In the genomic region with DNA sequence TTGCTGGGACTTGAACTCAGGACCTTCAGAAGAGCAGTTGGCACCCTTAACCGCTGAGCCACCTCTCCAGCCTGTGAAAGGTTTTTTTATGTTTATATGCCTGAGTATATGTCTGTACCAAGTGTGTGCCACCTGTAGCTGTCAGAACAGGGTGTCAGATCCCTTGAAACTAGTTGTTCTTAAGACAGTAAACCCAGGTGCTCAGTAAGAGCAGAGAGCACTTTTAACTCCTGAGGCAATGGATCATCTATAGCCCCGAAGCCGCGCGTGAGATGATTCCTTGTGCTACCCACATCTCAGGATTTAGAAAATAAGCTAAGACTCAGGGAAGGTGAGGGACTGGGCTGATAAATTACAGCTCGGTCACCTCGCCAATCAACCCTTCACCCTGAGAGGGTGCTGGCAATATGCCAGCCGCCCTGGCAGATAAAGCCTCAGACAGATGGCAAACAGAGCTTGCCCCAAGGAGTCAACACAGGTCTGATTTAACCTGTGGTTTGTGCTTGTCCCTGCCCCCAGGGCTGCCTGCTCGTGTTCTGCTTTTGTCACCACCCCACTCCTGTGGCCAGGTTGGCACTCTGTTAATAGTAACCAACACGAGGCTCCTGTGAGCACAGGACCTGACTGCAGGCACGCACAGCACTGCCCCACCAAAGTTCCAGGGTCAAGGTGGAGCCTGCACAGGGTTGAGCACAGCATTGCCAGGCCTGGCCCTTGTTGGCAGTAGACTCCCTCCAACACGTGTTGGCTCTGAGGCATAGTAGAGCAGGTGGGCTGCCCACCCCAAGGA, we compare ENCODE assay signal across 8 mouse cellular contexts. TPM values are rescaled to one million over a fixed set of nuclear protein-coding genes. Genes with fewer than 3 reads are reported as not detected.
A peak's percentile ranks its signal among the peaks of the same experiment; 100 is the strongest.
DNase-seq lines count a peak whose midpoint lies in the region; ATAC-seq and TF ChIP-seq lines count a peak whose summit lies in the region.
"Had no signal": no experiment of that assay in that cellular context is flagged by ENCODE, and none has a peak within 500 bp of the region (broad histone marks: within the 10 kb centered on the region; RNA-seq: fewer than 3 reads in every experiment).

No protein-coding gene starts in this region.

- H3K9ac ChIP-seq in liver, embryonic 15.5 days: no peak overlapping the region
- H3K9ac ChIP-seq in stomach, postnatal 0 days (ENCODE audit: low read length): no peak overlapping the region
- H3K9ac ChIP-seq: neural tube, embryonic 12.5 days had no signal

- peak overlapping the region; percentile 33 for H3K27ac ChIP-seq in liver, embryonic 15.5 days (replicated peaks)
- peak overlapping the region; percentile 75 for H3K27ac ChIP-seq in stomach, postnatal 0 days (replicated peaks)
- H3K27ac ChIP-seq: neural tube, embryonic 12.5 days had no signal

- peak; percentile 39 for ATAC-seq in liver, embryonic 15.5 days (ENCODE audit: insufficient read depth)
- ATAC-seq in stomach, postnatal 0 days (ENCODE audit: low FRiP score, low TSS enrichment): peak; percentile 86

- H3K4me3 ChIP-seq in liver, embryonic 15.5 days (replicated peaks): no peak overlapping the region
- no peak overlapping the region for H3K4me3 ChIP-seq in stomach, postnatal 0 days (ENCODE audit: low read depth, low read length)
- H3K4me3 ChIP-seq: neural tube, embryonic 12.5 days had no signal

- H3K36me3 ChIP-seq in liver, embryonic 15.5 days (replicated peaks): peaks cover 71% of the 10 kb centered on the region
- H3K36me3 ChIP-seq in stomach, postnatal 0 days (ENCODE audit: control insufficient read depth, insufficient read depth, low read length): 0 out of 2 replicates have a peak, but pooled peaks cover 9% of the 10 kb centered on the region

- H3K9me3 ChIP-seq in liver, embryonic 15.5 days (replicated peaks): no peaks in the 10 kb centered on the region
- no peaks in the 10 kb centered on the region for H3K9me3 ChIP-seq in stomach, postnatal 0 days (ENCODE audit: control insufficient read depth, low read length)
- H3K9me3 ChIP-seq: neural tube, embryonic 12.5 days had no signal

- H3K4me1 ChIP-seq in liver, embryonic 15.5 days (replicated peaks): peaks cover 42% of the 10 kb centered on the region
- no peaks in the 10 kb centered on the region for H3K4me1 ChIP-seq in stomach, postnatal 0 days (replicated peaks; ENCODE audit: control insufficient read depth, insufficient read depth)

- no peak for TF ChIP-seq EP300 in stomach, postnatal 0 days (optimal IDR thresholded peaks at IDR 0.05)

- H3K4me2 ChIP-seq in liver, embryonic 15.5 days: no peak overlapping the region
- H3K4me2 ChIP-seq in stomach, postnatal 0 days (replicated peaks; ENCODE audit: low read depth): no peak overlapping the region
- H3K4me2 ChIP-seq: neural tube, embryonic 12.5 days had no signal

- DNase-seq in right cerebral cortex, postnatal 4 days: peak; percentile 44
- DNase-seq in right cerebral cortex, postnatal 14 days: no peak
- DNase-seq in cerebellum, adult 9-11 months: peak; percentile 88
- peak; percentile 74 for DNase-seq in heart, postnatal 4 days
- peak; percentile 92 for DNase-seq in stomach, postnatal 0 days (ENCODE audit: low spot score)
- DNase-seq in thymus, postnatal 0 days (ENCODE audit: low spot score): no peak

- H3K27me3 ChIP-seq in liver, embryonic 15.5 days: no peaks in the 10 kb centered on the region
- no peaks in the 10 kb centered on the region for H3K27me3 ChIP-seq in stomach, postnatal 0 days (ENCODE audit: control insufficient read depth, insufficient read depth, low read length)
- H3K27me3 ChIP-seq: neural tube, embryonic 12.5 days had no signal

- 0 out of 2 replicates have a peak, but pooled peaks have one; percentile 4 for TF ChIP-seq CTCF in stomach, postnatal 0 days (IDR thresholded peaks at IDR 0.05; ENCODE audit: low read depth)

- WGBS in liver, embryonic 15.5 days (ENCODE audit: insufficient replicate concordance): 62% methylated on average over 12 of the region's 12 CpGs
- 48% methylated on average over 12 of the region's 12 CpGs for WGBS in stomach, postnatal 0 days

RNA-seq across cellular contexts. Expression of a gene that starts 13.5 kb away (rescaled TPM):
- 100 to 1,000 TPM; 224 to 227 TPM for total RNA-seq in heart, postnatal 4 days (2021)
- 204 and 215 TPM in 2 replicates for polyA plus RNA-seq in liver, embryonic 15.5 days (2015; fragmentation: Nextera tagmentation; extraction: Ambion mirVana)
- 279 and 305 TPM in 2 replicates for polyA plus RNA-seq in stomach, postnatal 0 days (2015; fragmentation: Nextera tagmentation; extraction: Ambion mirVana)
- 723 and 729 TPM in 2 replicates for polyA plus RNA-seq in thymus, postnatal 0 days (2015; fragmentation: Nextera tagmentation; extraction: Ambion mirVana)

RNA-seq across cellular contexts. Expression of a gene that starts 38.1 kb away (rescaled TPM):
- total RNA-seq in heart, postnatal 4 days (2021): 10 to 100 TPM; 64.3 to 67.4 TPM
- polyA plus RNA-seq in liver, embryonic 15.5 days (2015; fragmentation: Nextera tagmentation; extraction: Ambion mirVana): 41.7 and 46.7 TPM in 2 replicates
- 64.8 and 68.7 TPM in 2 replicates for polyA plus RNA-seq in stomach, postnatal 0 days (2015; fragmentation: Nextera tagmentation; extraction: Ambion mirVana)
- polyA plus RNA-seq in thymus, postnatal 0 days (2015; fragmentation: Nextera tagmentation; extraction: Ambion mirVana): 95.4 and 121 TPM in 2 replicates

RNA-seq across cellular contexts. Expression of a gene that starts 44.8 kb away (rescaled TPM):
- total RNA-seq in heart, postnatal 4 days (2021): 10 to 100 TPM; 55.9 to 57.1 TPM
- polyA plus RNA-seq in liver, embryonic 15.5 days (2015; fragmentation: Nextera tagmentation; extraction: Ambion mirVana): 15.4 and 15.5 TPM in 2 replicates
- 484 and 502 TPM in 2 replicates for polyA plus RNA-seq in stomach, postnatal 0 days (2015; fragmentation: Nextera tagmentation; extraction: Ambion mirVana)
- 39.3 and 39.7 TPM in 2 replicates for polyA plus RNA-seq in thymus, postnatal 0 days (2015; fragmentation: Nextera tagmentation; extraction: Ambion mirVana)

Comparison
In these comparisons a context has a peak if more than half of its experiments do, and no peak if none do; other contexts are left out.
1. DNase-seq: peak in right cerebral cortex, postnatal 4 days (single experiment), cerebellum, adult 9-11 months (single experiment), heart, postnatal 4 days (single experiment) and stomach, postnatal 0 days (single experiment); none in right cerebral cortex, postnatal 14 days (single experiment) and thymus, postnatal 0 days (single experiment).
2. RNA of a gene that starts 44.8 kb away (polyA plus RNA-seq): 484 to 502 TPM in stomach, postnatal 0 days; 39.3 to 39.7 TPM in thymus, postnatal 0 days and 15.4 to 15.5 TPM in liver, embryonic 15.5 days; every median in the first group is over 10 times any median in the second.